Mouse (Mus musculus) right cerebral cortex, postnatal 4 days (tissue): ENCODE results near the gene Btnl9.
A peak's percentile ranks its signal among the peaks of the same experiment; 100 is the strongest.
"Not testable (repeated sequence)": the region's sequence is repeated elsewhere in the genome, so short reads cannot be mapped to it uniquely, and the experiment has no call there.

Experiments
- DNase-seq: peaks from one replicate; pipeline ENCODE4 v3.0.0-alpha.2; 2022

The Btnl9 gene

GRCm38 (mm10) chr11:49176047-49176779, 10.7 kb downstream of the Btnl9 start:
- DNase-seq = not testable (repeated sequence)

- DNase-seq = no peak
Observed at GRCm38 (mm10) chr11:49175345-49175744, 11.6 kb downstream of the Btnl9 start.

GRCm38 (mm10) chr11:49170576-49170975, 16.4 kb downstream of the Btnl9 start:
- DNase-seq = no peak

- peak; percentile 40 for DNase-seq
Observed at GRCm38 (mm10) chr11:49168839-49169611, 17.9 kb downstream of the Btnl9 start.

- no peak for DNase-seq
Observed at GRCm38 (mm10) chr11:49156821-49157814, 29.8 kb downstream of the Btnl9 start.

- DNase-seq = no peak
Observed at GRCm38 (mm10) chr11:49154077-49154476, 32.9 kb downstream of the Btnl9 start, which contains the start of gene Olfr1394. TSS of gene Olfr1394 (plus strand) at chr11:49154377.

GRCm38 (mm10) chr11:49141974-49142373, 45.0 kb downstream of the Btnl9 start, which contains the start of gene Olfr1395:
TSS of gene Olfr1395 (plus strand) at chr11:49142274.
- DNase-seq = no peak

GRCm38 (mm10) chr11:49124169-49124568, 62.8 kb downstream of the Btnl9 start:
- no peak for DNase-seq

- DNase-seq = no peak
Observed at GRCm38 (mm10) chr11:49119635-49120034, 67.3 kb downstream of the Btnl9 start.
